Mouse (Mus musculus): ENCODE measurements around the gene Cnfn.

Gene Cnfn

GRCm38 (mm10) chr7:25388916-25389315 lies 19.4 kb upstream of the Cnfn start:
- DNase-seq, result peak; percentile 4

- peak; percentile 18 for DNase-seq
Measured at GRCm38 (mm10) chr7:25387811-25388440, 18.4 kb upstream of the Cnfn start.

- DNase-seq, result peak; percentile 77
Measured at GRCm38 (mm10) chr7:25385850-25386555, 16.5 kb upstream of the Cnfn start.

- DNase-seq, result peak; percentile 9
Measured at GRCm38 (mm10) chr7:25385259-25385658, 15.7 kb upstream of the Cnfn start.

- peak; percentile 12 for DNase-seq
Measured at GRCm38 (mm10) chr7:25384818-25385217, 15.3 kb upstream of the Cnfn start.

GRCm38 (mm10) chr7:25384318-25384717 lies 14.8 kb upstream of the Cnfn start:
- peak; percentile 14 for DNase-seq

GRCm38 (mm10) chr7:25383891-25384290 lies 14.4 kb upstream of the Cnfn start:
- DNase-seq, result no peak

- no peak for DNase-seq
Measured at GRCm38 (mm10) chr7:25383385-25383784, 13.9 kb upstream of the Cnfn start.

GRCm38 (mm10) chr7:25382541-25382940 lies 13.0 kb upstream of the Cnfn start:
- no peak for DNase-seq

GRCm38 (mm10) chr7:25381284-25381680 lies 11.8 kb upstream of the Cnfn start:
- DNase-seq, result no peak

- no peak for DNase-seq
Measured at GRCm38 (mm10) chr7:25380392-25381283, 11.1 kb upstream of the Cnfn start.

GRCm38 (mm10) chr7:25379551-25380351 lies 10.2 kb upstream of the Cnfn start:
- peak; percentile 39 for DNase-seq

GRCm38 (mm10) chr7:25378181-25379100 lies 8.9 kb upstream of the Cnfn start:
- no peak for DNase-seq

GRCm38 (mm10) chr7:25377100-25377700 lies 7.7 kb upstream of the Cnfn start:
- no peak for DNase-seq

- peak; percentile 93 for DNase-seq
Measured at GRCm38 (mm10) chr7:25376556-25376955, 7.0 kb upstream of the Cnfn start.

GRCm38 (mm10) chr7:25372441-25372840 lies 2.9 kb upstream of the Cnfn start:
- DNase-seq, result no peak

- peak; percentile 67 for DNase-seq
Measured at GRCm38 (mm10) chr7:25368333-25368732, 1.2 kb downstream of the Cnfn start.

GRCm38 (mm10) chr7:25367632-25368293 lies 1.8 kb downstream of the Cnfn start:
- DNase-seq, result peak; percentile 37

GRCm38 (mm10) chr7:25365937-25366625 lies 3.4 kb downstream of the Cnfn start:
- DNase-seq, result peak; percentile 4

- DNase-seq, result no peak
Measured at GRCm38 (mm10) chr7:25363632-25364031, 5.9 kb downstream of the Cnfn start.

Data from cerebellum, adult 11 months (tissue).